Comparison of ENCODE assay signal across 8 mouse cellular contexts in genomic region chr17:78916369-78916813, GRCm38 (mm10). TPM values are rescaled to one million over a fixed set of nuclear protein-coding genes. Genes with fewer than 3 reads are reported as not detected.
A peak's percentile ranks its signal among the peaks of the same experiment; 100 is the strongest.
DNase-seq lines count a peak whose midpoint lies in the region; ATAC-seq and TF ChIP-seq lines count a peak whose summit lies in the region.

Gene Cebpzos, plus strand, starts transcription at chr17:78916500.

- peak; percentile 98 for DNase-seq in ES-CJ7 (ENCODE audit: low read depth, low spot score)
- DNase-seq in cerebellum, adult 11 months: peak; percentile 91
- DNase-seq in heart, postnatal 25 days (ENCODE audit: low spot score): peak; percentile 71
- DNase-seq in layer of hippocampus, adult 18-20 months (ENCODE audit: low spot score in 2 of 2): peak; percentile 86 to 91
- peak; percentile 85 for DNase-seq in lung, adult 2 months
- DNase-seq in thymus, adult 18-20 months: peak; percentile 87 to 92

- WGBS in forebrain, embryonic 15.5 days: under 1% methylated on average over 37 of the region's 37 CpGs
- under 1% methylated on average over 37 of the region's 37 CpGs for WGBS in lung, adult 2 months

- no peaks in the 10 kb centered on the region for H3K27me3 ChIP-seq in forebrain, embryonic 15.5 days

- peak within 1 kb of the TSS; percentile 85 for H3K4me2 ChIP-seq in forebrain, embryonic 15.5 days (replicated peaks)

- H3K9me3 ChIP-seq in forebrain, embryonic 15.5 days: no peaks in the 10 kb centered on the region

- intact Hi-C loops in heart, postnatal 25 days (cut with DNase I): loop anchor here (5.0 kb wide), 1 partner anchor 79 kb away; the partner anchor contains the start of genes Gpatch11 and Heatr5b

- no peak for TF ChIP-seq CTCF in lung, adult 2 months (IDR thresholded peaks at IDR 0.05; ENCODE audit: insufficient read depth, low read length)

- peak within 1 kb of the TSS; percentile 89 for H3K9ac ChIP-seq in forebrain, embryonic 15.5 days (replicated peaks)

- peak; percentile 82; the same call in 1 of the 2 replicates for TF ChIP-seq POLR2A in lung, adult 2 months (IDR thresholded peaks at IDR 0.05; ENCODE audit: borderline replicate concordance, extremely low read depth, low read depth, low read length)

- peaks cover 18% of the 10 kb centered on the region for H3K4me1 ChIP-seq in forebrain, embryonic 15.5 days
- peaks cover 10% of the 10 kb centered on the region for H3K4me1 ChIP-seq in lung, adult 2 months (ENCODE audit: control insufficient read depth, insufficient read depth, low read length)

- ATAC-seq in forebrain, embryonic 15.5 days (replicated peaks): peak; percentile 93
- peak; percentile 92 for ATAC-seq in neutrophil, adult 5-6 weeks (ENCODE audit: extremely low read depth, insufficient number of reproducible peaks, low FRiP score, poor library complexity, severe bottlenecking)

- H3K27ac ChIP-seq in forebrain, embryonic 15.5 days (replicated peaks): peak within 1 kb of the TSS; percentile 83

- peak within 1 kb of the TSS; percentile 79 for H3K4me3 ChIP-seq in forebrain, embryonic 15.5 days
- H3K4me3 ChIP-seq in lung, adult 2 months (replicated peaks; ENCODE audit: extremely low read depth, low read depth, low read length): peak within 1 kb of the TSS; percentile 76

- H3K36me3 ChIP-seq in forebrain, embryonic 15.5 days: peaks cover 26% of the 10 kb centered on the region

RNA-seq across cellular contexts. Expression of gene Cebpzos, which starts in this region (rescaled TPM):
- 98.1 and 110 TPM in 2 replicates for polyA plus RNA-seq in forebrain, embryonic 15.5 days (2015; fragmentation: Nextera tagmentation; extraction: Ambion mirVana)
- 10 to 100 TPM; 54.9 to 58.6 TPM for total RNA-seq in heart, postnatal 25 days (2021)
- 10 to 100 TPM; 28.0 to 31.4 TPM for total RNA-seq in layer of hippocampus, adult 18-20 months (2021)
- polyA plus RNA-seq in lung, adult 2 months (2012; rRNA removed): 4.0 and 7.4 TPM in 2 replicates
- total RNA-seq in neutrophil, adult 5-6 weeks (2017): 35.7 and 39.7 TPM in 2 replicates

Comparison
In these comparisons a context has a peak if more than half of its experiments do, and no peak if none do; other contexts are left out.
1. Peak in every context shown above with its lines: DNase-seq, ATAC-seq, H3K4me3 ChIP-seq and H3K27ac ChIP-seq.
2. RNA of gene Cebpzos (polyA plus RNA-seq): 98.1 to 110 TPM in forebrain, embryonic 15.5 days; 4.0 to 7.4 TPM in lung, adult 2 months; every median in the first group is over 10 times any median in the second.